Mouse (Mus musculus): ENCODE measurements around the gene Rabgap1l. TPM values are rescaled to one million over a fixed set of nuclear protein-coding genes. Genes with fewer than 3 reads are reported as not detected.
"Not testable (repeated sequence)": the region's sequence is repeated elsewhere in the genome, so short reads cannot be mapped to it uniquely, and the experiment has no call there.

Rabgap1l gene
- total RNA-seq, 2 experiments from 2014 or later, result 22.3 to 30.4 TPM

DNA sequence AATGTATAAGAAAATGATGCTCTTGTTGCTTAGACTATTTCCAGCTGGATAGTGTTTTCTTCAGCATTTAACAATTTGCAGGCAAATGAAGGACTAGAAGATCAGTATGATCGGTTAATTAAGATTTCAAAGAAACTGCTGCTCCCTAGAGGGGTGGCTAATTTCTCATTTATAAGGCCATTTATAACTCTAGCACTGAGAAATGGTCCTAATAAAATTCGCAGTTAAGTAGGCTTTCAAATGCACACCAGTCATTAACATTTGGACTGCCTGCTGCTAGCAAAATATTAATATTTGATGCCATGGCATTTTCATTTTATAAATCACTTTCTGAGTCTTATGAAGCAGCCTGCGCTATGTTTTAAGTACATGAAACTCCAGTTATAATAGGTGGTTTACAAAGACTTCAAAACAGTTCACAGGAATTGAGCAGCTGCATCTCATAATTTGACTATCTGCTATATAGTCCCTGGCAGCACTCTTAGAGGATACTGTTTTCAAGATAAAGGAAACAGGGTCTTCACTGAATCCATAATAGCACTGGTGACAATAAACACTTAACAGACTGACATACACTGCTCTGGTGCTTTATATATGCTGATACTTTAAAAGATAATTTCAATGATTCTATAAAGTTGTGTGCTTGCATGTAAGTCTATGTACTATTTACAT, 296.0 kb downstream of the Rabgap1l start:
- DNase-seq, result no peak

- no peak for DNase-seq
Measured at GRCm38 (mm10) chr1:160485731-160486130, 307.3 kb downstream of the Rabgap1l start.

GRCm38 (mm10) chr1:160485028-160485427, 308.0 kb downstream of the Rabgap1l start:
- DNase-seq, result no peak

DNA sequence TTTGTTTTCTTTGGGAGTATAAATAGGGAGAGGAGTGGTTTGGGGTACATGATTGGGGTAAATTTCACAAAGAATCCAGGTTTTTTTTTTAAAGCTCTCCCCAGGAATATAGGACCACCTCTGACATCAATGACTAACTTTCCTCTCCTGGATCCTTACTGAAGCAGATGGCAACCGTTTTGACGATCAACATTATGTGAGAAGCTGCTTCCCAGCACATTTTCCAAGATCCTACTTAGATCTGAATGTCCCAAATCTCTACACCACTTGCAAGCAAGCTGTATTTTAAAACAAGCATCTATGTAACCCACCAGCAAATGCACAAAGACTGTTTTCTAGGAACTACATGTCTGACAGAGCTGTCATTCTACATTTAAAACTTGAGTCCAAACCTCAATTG, 311.4 kb downstream of the Rabgap1l start:
- DNase-seq, result no peak

DNA sequence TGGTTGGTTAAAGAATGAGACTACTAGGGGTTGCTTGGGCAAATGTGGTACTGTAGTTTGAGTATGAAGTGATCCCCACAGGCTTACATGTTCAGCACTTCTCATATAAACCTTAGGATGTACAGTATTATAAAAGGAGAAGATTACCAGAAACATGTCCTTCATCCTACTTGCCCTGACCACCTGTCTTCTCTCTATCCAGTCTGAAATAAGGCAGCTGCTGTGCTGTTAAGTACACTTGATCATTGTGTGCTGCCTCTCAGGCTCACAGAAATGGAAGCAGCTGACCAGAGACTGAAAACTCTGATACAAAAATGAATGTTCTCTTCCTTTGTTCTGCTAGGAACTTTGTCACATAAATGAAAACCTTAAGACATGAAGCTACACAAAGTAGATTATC, 325.6 kb downstream of the Rabgap1l start:
- no peak for DNase-seq

DNA sequence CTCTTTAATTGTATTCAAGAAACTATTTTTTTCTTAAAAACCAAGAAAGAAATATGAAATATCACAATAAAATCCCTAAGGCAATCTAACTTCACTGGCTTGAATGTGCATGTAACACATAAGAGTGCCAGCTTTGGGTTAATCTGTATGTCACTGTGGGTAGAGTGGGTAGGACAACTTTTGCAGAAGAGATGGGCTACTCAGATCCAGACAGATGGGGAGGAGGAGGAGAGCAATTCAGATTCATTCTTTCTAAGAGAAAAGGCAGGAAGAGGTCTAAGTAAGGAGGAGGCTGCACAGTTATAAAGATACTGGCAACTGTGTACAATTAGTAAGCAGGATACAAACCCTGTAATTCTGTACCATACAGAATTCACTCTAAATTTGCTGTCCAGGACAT, 327.8 kb downstream of the Rabgap1l start:
- DNase-seq, result no peak

GRCm38 (mm10) chr1:160464148-160464547, 328.9 kb downstream of the Rabgap1l start:
- no peak for DNase-seq

DNA sequence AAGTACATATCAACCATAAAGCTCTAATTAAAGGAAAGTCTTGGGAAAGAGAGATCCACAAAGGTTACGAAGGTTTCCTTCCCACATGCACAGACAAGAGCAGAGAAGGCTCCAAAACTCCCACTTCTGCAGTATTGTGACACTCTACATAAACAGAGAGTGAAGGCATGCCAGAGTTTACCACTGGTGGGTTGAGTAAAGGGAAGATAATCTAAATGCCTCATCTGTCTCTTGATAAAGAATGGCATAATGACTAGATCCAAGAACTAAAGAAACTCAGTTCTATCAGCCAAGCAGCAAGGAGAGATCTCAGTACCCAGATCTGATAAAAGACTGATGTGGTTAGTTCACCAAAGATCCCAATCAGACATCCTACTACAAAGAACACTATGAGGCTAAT, 332.7 kb downstream of the Rabgap1l start:
- no peak for DNase-seq

- DNase-seq, result no peak
Measured at GRCm38 (mm10) chr1:160451663-160452062, 341.3 kb downstream of the Rabgap1l start.

DNA sequence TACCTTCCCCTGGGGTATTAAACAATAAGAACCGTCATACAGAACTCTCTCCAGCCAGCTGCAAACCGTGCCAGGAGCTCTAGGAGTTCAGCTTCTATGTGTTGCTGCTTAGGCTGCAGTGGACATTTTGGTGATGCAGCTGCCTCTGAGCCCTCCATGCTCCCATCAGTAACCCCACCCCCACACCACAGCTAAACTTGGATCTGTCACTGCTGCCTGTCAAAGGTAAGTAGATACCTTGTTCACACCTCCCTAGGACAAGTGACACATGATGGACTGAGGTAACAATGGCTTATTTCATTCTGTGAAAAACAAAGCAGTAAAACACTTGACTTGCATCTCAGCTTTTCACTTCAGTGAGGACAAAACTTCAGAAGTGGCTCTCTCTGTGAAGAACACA, 344.3 kb downstream of the Rabgap1l start:
- no peak for DNase-seq

GRCm38 (mm10) chr1:160446823-160447222, 346.2 kb downstream of the Rabgap1l start:
- DNase-seq, result no peak

- DNase-seq, result no peak
Measured at GRCm38 (mm10) chr1:160443506-160443905, 349.5 kb downstream of the Rabgap1l start.

DNA sequence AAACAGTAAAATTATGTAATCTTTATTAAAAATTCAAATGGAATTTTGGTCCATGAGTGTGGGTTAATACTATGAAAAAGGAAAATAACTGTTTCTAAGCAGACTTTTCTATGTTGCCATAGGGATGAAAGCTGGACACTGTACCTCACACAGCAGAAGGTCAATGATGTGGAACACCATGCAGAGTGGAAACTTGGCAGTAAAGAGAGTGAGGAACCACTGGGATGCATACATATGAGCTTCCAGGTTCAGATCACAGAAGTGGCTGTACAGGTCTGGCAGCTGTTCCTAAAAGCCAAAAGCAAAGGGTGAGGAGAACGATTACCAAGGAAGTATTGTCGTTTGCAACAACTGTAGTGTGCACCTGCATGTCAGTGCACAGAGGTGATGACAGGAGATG, 351.3 kb downstream of the Rabgap1l start:
- DNase-seq, result no peak

GRCm38 (mm10) chr1:160441161-160441560, 351.9 kb downstream of the Rabgap1l start:
- DNase-seq, result peak in 1 of 2 experiments; percentile 5

GRCm38 (mm10) chr1:160438820-160439219, 354.2 kb downstream of the Rabgap1l start:
- DNase-seq, result no peak

GRCm38 (mm10) chr1:160417196-160417854, 375.7 kb downstream of the Rabgap1l start:
- DNase-seq, result no peak

- peak in 1 of 2 experiments; percentile 32 for DNase-seq
Measured at GRCm38 (mm10) chr1:160410822-160411221, 382.2 kb downstream of the Rabgap1l start.

DNA sequence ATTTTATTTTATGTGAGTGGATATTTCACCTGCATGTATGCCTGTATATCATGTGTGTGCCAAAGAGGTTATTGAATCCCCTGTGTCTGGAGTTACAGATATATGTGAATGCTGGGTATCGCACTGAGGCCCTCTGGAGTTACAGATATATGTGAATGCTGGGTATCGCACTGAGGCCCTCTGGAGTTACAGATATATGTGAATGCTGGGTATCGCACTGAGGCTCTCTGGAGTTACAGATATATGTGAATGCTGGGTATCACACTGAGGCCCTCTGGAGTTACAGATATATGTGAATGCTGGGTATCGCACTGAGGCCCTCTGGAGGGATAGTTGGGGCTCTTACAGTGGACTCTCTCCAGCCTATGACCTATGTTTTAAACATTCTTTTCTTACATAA, 383.3 kb downstream of the Rabgap1l start:
- not testable (repeated sequence) for DNase-seq

DNA sequence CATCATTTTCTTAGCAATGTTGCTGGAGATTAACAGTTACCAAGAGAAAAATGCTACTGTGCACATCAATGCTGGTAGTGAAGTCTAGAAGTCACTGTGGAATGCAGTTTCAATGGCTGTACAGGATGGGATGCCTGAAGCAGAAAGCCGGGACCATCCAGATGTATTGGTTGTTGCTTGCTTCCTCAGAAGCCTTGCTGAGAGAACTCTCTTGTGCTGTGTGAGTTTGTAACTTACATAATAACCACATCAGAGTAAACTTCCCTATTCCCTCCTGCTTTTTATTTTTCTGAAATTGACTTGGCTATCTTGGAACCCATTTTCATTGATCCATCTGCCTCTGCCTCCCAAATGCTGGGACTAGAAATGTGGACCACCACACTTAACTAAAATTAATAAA, 383.9 kb downstream of the Rabgap1l start:
- no peak for DNase-seq

DNA sequence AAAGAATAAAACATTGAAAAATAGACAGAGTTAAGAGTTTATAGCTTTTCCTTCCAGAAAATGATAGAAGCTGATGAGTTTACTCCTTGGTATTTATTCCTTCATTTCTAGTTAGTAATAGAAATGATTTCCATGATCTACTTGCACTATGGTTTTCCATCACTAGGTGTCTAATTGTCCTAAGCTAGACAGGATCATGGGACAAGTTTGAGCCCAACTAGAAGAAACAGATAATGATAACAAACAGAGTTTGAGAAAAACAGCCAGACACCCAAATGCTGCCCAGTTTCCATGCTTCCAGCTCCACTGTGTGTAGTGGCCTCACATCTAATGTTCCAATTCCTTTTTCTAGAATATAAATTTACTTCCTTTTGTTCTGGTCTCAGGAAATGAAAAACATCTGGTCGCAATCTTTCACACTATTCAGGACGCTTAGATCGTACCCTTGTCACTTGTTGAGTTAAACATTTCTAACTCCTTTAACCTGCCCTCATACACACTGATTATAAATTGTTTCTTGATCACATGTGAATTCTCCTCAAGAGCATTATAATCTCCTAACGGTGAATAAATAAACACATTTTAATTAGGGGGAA, 384.6 kb downstream of the Rabgap1l start:
- no peak for DNase-seq

DNA sequence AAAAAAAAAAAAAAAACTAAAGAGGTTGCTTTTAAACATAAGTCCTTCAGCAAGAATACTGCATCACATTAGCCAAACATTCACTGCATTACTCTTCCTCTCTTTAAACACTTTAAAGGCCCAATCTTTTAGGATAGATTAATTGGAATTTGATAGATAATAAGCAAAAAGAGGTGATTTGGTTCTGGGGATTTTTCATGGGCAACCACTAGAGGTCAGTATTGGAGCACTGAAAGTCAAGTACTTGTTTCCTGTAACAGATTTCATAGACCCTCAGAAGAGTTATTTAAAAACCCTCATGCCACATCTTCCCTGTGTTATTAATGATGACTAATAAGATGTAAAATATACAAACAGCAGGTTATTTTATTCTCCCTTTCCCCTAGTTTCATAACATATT, 393.6 kb downstream of the Rabgap1l start:
- peak in 1 of 2 experiments; percentile 32 for DNase-seq

- DNase-seq, result no peak
Measured at GRCm38 (mm10) chr1:160397037-160397436, 396.0 kb downstream of the Rabgap1l start.

GRCm38 (mm10) chr1:160387446-160387845, 405.6 kb downstream of the Rabgap1l start:
- no peak for DNase-seq

- DNase-seq, result no peak
Measured at GRCm38 (mm10) chr1:160378367-160378766, 414.6 kb downstream of the Rabgap1l start.
